Mouse (Mus musculus) left cerebral cortex, adult 8-10 months (tissue): ENCODE data around the gene Slc22a26. TPM values are rescaled to one million over a fixed set of nuclear protein-coding genes. Genes with fewer than 3 reads are reported as not detected.
"Not testable (repeated sequence)": the region's sequence is repeated elsewhere in the genome, so short reads cannot be mapped to it uniquely, and the experiment has no call there.

Experiments used
- DNase-seq, 2 experiments: peaks; one replicate each; pipeline ENCODE4 v3.0.0; 2022; ENCODE audit warnings: low spot score in 2 of 2
- total RNA-seq, 4 experiments: library from RNA; stranded (reverse); gene quantifications; 2 replicates each; pipeline ENCODE4 v1.2.4; 2022

Gene Slc22a26
- not detected for total RNA-seq

GRCm38 (mm10) chr19:7802571-7802970 lies at the start of gene Slc22a26:
Slc22a26 (minus strand) TSS chr19:7802667.
- DNase-seq: no peak

- no peak for DNase-seq
These were observed 27.4 kb upstream of the Slc22a26 start for GRCm38 (mm10) chr19:7829851-7830250.

- no peak for DNase-seq
These were observed 11.9 kb downstream of the Slc22a26 start for GRCm38 (mm10) chr19:7790571-7790970.

- no peak for DNase-seq
These were observed 27.2 kb downstream of the Slc22a26 start for GRCm38 (mm10) chr19:7775306-7775705.

GRCm38 (mm10) chr19:7766124-7766523 lies 36.3 kb downstream of the Slc22a26 start:
- no peak for DNase-seq

GRCm38 (mm10) chr19:7765599-7765998 lies 36.9 kb downstream of the Slc22a26 start:
- DNase-seq: no peak

GRCm38 (mm10) chr19:7753371-7753770 lies 49.1 kb downstream of the Slc22a26 start:
- DNase-seq: not testable (repeated sequence)

Other genes with a start within 250 kb of the Slc22a26 start
- 10 to 100 TPM; 40.3 to 47.9 (median 41.9) TPM for gene Pla2g16, start 245.2 kb downstream of the Slc22a26 start, total RNA-seq
- gene Lgals12, start 195.5 kb downstream of the Slc22a26 start, total RNA-seq: under 1 TPM; 0.68 to 0.91 (median 0.82) TPM
- under 1 TPM in 1 of 4 experiments, not detected in 3; 0.70 TPM for gene Hrasls5, start 190.1 kb downstream of the Slc22a26 start, total RNA-seq
- gene Slc22a19, start 91.4 kb downstream of the Slc22a26 start, total RNA-seq: not detected
- gene Slc22a27, start 163.4 kb upstream of the Slc22a26 start, total RNA-seq: not detected